Mouse (Mus musculus): ENCODE measurements around the gene Pirb. TPM values are rescaled to one million over a fixed set of nuclear protein-coding genes. Genes with fewer than 3 reads are reported as not detected.

The Pirb gene
- total and polyA plus RNA-seq, 3 experiments, result 0.12 to 0.56 TPM; not detected in 1

- TF ChIP-seq USF2 (IDR thresholded peaks at IDR 0.05; ENCODE audit: borderline replicate concordance in 1 of 2, insufficient read depth in 1 of 2, low read depth in 1 of 2, low read length in 2 of 2) (no peak), MYC (IDR thresholded peaks at IDR 0.05; ENCODE audit: low read depth, low read length) (no peak), MYB (IDR thresholded peaks at IDR 0.05; ENCODE audit: low read depth, low read length) (no peak; the same call in 1 of the 2 replicates)
Observed at GRCm38 (mm10) chr7:3707568-3708413, 12.4 kb downstream of the Pirb start (continued).

- no peak overlapping the region for H3K4me3 ChIP-seq (ENCODE audit: control insufficient read depth in 1 of 2, insufficient read depth in 1 of 2, low read depth in 2 of 2, low read length in 2 of 2)
- no peaks in the 10 kb centered on the region for H3K27me3 ChIP-seq (ENCODE audit: control insufficient read depth in 1 of 2, insufficient read depth in 2 of 2, low read length in 2 of 2)
- H3K9ac ChIP-seq (ENCODE audit: control insufficient read depth, low read depth, low read length, poor library complexity, severe bottlenecking), result no peak overlapping the region
- TF ChIP-seq ETS1 (IDR thresholded peaks at IDR 0.05; ENCODE audit: low read depth, low read length), result peak; percentile 92
- peak; percentile 88 for TF ChIP-seq MXI1 (IDR thresholded peaks at IDR 0.05; ENCODE audit: low read depth, low read length)
- TF ChIP-seq BHLHE40 (IDR thresholded peaks at IDR 0.05; ENCODE audit: borderline replicate concordance, low read depth, low read length), result peak; percentile 86
- TF ChIP-seq POLR2A (IDR thresholded peaks at IDR 0.05; ENCODE audit: control insufficient read depth in 1 of 2, insufficient read depth in 1 of 2, low read depth in 1 of 2, low read length in 2 of 2, poor library complexity in 1 of 2), result peak in 1 of 2 experiments; percentile 66; a peak in 2 of 4 replicates
- TF ChIP-seq ZNF384 (IDR thresholded peaks at IDR 0.05; ENCODE audit: low read depth, low read length), result no peak
- TF ChIP-seq KAT2A (conservative IDR thresholded peaks at IDR 0.05; ENCODE audit: low read depth, low read length), result no peak
- TF ChIP-seq UBTF (IDR thresholded peaks at IDR 0.05; ENCODE audit: borderline replicate concordance, insufficient read depth, low read depth, low read length), result no peak
- TF ChIP-seq MAX (IDR thresholded peaks at IDR 0.05; ENCODE audit: low read length), result 0 out of 2 replicates have a peak, but pooled peaks have one; percentile 49
- TF ChIP-seq MEF2A (IDR thresholded peaks at IDR 0.05; ENCODE audit: extremely low read depth, insufficient replicate concordance, low read depth, low read length, poor library complexity, severe bottlenecking), result peak; percentile 65; the same call in 1 of the 2 replicates
- peak; percentile 79 for TF ChIP-seq TBP (IDR thresholded peaks at IDR 0.05; ENCODE audit: low read depth, low read length)
- TF ChIP-seq POLR2AphosphoS5 (IDR thresholded peaks at IDR 0.05; ENCODE audit: borderline replicate concordance, low read depth, low read length), result no peak
- no peak for TF ChIP-seq CHD2 (IDR thresholded peaks at IDR 0.05; ENCODE audit: low read length)
- TF ChIP-seq E2F4 (IDR thresholded peaks at IDR 0.05; ENCODE audit: borderline replicate concordance, low read depth, low read length), result no peak
- TF ChIP-seq USF1 (IDR thresholded peaks at IDR 0.05; ENCODE audit: low read depth, low read length), result peak; percentile 84
- peak; percentile 33; the same call in 1 of the 2 replicates for TF ChIP-seq SMC3 (IDR thresholded peaks at IDR 0.05; ENCODE audit: low read depth, low read length)
- TF ChIP-seq NELFE (IDR thresholded peaks at IDR 0.05; ENCODE audit: low read depth, low read length), result peak; percentile 33
- no peak for TF ChIP-seq RAD21 (IDR thresholded peaks at IDR 0.05; ENCODE audit: low read depth, low read length)
- peak; percentile 68; the same call in 1 of the 2 replicates for TF ChIP-seq TCF12 (IDR thresholded peaks at IDR 0.05; ENCODE audit: low read depth, low read length)
- TF ChIP-seq MYC (IDR thresholded peaks at IDR 0.05; ENCODE audit: low read depth, low read length), result peak; percentile 82; the same call in 1 of the 2 replicates
- no peak for TF ChIP-seq USF2 (IDR thresholded peaks at IDR 0.05; ENCODE audit: borderline replicate concordance in 1 of 2, insufficient read depth in 1 of 2, low read depth in 1 of 2, low read length in 2 of 2)
- TF ChIP-seq SIN3A (IDR thresholded peaks at IDR 0.05; ENCODE audit: low read length), result peak; percentile 81
- TF ChIP-seq GATA1 (IDR thresholded peaks at IDR 0.05; ENCODE audit: low read depth, low read length), result no peak
- TF ChIP-seq MAFK (IDR thresholded peaks at IDR 0.05; ENCODE audit: borderline replicate concordance, low read depth, low read length), result peak; percentile 67
- TF ChIP-seq ZC3H11A (IDR thresholded peaks at IDR 0.05; ENCODE audit: low read depth, low read length), result no peak
- peak; percentile 14; the same call in 1 of the 2 replicates for TF ChIP-seq NRF1 (IDR thresholded peaks at IDR 0.05; ENCODE audit: insufficient read depth, low read depth, low read length, poor library complexity, severe bottlenecking)
- no peak for TF ChIP-seq JUND (IDR thresholded peaks at IDR 0.05; ENCODE audit: low read depth, low read length)
- TF ChIP-seq CTCF (IDR thresholded peaks at IDR 0.05 in 2 of 3, conservative IDR thresholded peaks at IDR 0.05 in 1 of 3; ENCODE audit: control insufficient read depth in 1 of 3, insufficient read depth in 1 of 3, low read depth in 2 of 3, low read length in 3 of 3, poor library complexity in 1 of 3, severe bottlenecking in 1 of 3), result no peak
- no peak; the same call in 1 of the 2 replicates for TF ChIP-seq MYB (IDR thresholded peaks at IDR 0.05; ENCODE audit: low read depth, low read length)
- peak; percentile 60 for TF ChIP-seq HCFC1 (IDR thresholded peaks at IDR 0.05; ENCODE audit: low read depth, low read length)
- TF ChIP-seq GABPA (IDR thresholded peaks at IDR 0.05; ENCODE audit: low read depth, low read length), result no peak
- no peak; the same call in 1 of the 2 replicates for TF ChIP-seq POLR2AphosphoS2 (IDR thresholded peaks at IDR 0.05; ENCODE audit: low read length)
- no peak for TF ChIP-seq MAZ (IDR thresholded peaks at IDR 0.05; ENCODE audit: low read depth, low read length)
Observed at GRCm38 (mm10) chr7:3707027-3707426, 13.2 kb downstream of the Pirb start.

More at GRCm38 (mm10) chr7:3707027-3707426, 13.2 kb downstream of the Pirb start:
- peak; percentile 96 for DNase-seq (ENCODE audit: low read depth, low spot score)
- peaks cover 6 to 18% of the 10 kb centered on the region in 2 experiments for H3K36me3 ChIP-seq (ENCODE audit: control insufficient read depth in 1 of 2, insufficient read depth in 2 of 2, low read length in 2 of 2)
- H3K79me2 ChIP-seq (ENCODE audit: control insufficient read depth, insufficient read depth, low read length, poor library complexity), result peaks cover 28% of the 10 kb centered on the region
- H3K9me3 ChIP-seq (replicated peaks; ENCODE audit: insufficient read depth, low read length), result no peaks in the 10 kb centered on the region
- peak overlapping the region; percentile 98 for H3K27ac ChIP-seq (ENCODE audit: control insufficient read depth, low read depth, low read length)
- peaks cover 0 to 8% of the 10 kb centered on the region in 2 experiments; a peak in 1 of 4 replicates for H3K4me1 ChIP-seq (ENCODE audit: control insufficient read depth in 1 of 2, insufficient read depth in 2 of 2, low read length in 2 of 2)

All from MEL (cell line).